Comparison of ENCODE assay signal across 21 mouse cellular contexts in the genomic region with DNA sequence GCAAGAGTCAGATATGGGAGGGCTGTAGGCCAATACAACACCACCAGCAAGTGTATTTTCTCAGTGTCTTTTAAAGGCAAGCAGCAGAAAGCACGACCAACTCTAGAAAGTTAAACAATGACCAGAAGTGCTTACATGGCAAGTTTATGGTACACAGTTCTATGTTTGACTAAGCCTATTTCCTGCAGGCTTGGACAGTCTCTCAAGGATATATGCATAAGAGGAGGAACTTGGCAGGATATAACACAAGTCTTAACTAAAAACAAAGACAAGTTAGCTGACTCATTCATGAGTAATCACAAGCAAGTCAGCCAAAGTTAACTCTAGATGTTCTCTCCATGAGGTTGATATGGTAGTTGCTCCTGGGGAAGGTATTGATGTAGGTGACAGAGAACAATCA.
DNase-seq lines count a peak whose midpoint lies in the region; ATAC-seq and TF ChIP-seq lines count a peak whose summit lies in the region.
"Had no signal": no experiment of that assay in that cellular context is flagged by ENCODE, and none has a peak within 500 bp of the region (broad histone marks: within the 10 kb centered on the region; RNA-seq: fewer than 3 reads in every experiment).

No protein-coding gene starts in this region.

- ATAC-seq in lung, embryonic 14.5 days (ENCODE audit: insufficient read depth), result no peak; the same call in 1 of the 2 replicates
- ATAC-seq in forebrain, embryonic 14.5 days, result no peak
- ATAC-seq: intestine, embryonic 15.5 days had no signal

- H3K27ac ChIP-seq in lung, embryonic 14.5 days (ENCODE audit: low read depth), result no peak overlapping the region
- H3K27ac ChIP-seq in forebrain, embryonic 14.5 days (ENCODE audit: low read depth, low read length), result no peak overlapping the region
- H3K27ac ChIP-seq: embryonic facial prominence, embryonic 13.5 days; heart, embryonic 13.5 days; hindbrain, embryonic 15.5 days; intestine, embryonic 15.5 days; liver, embryonic 14.5 days had no signal

- no peak overlapping the region for H3K4me2 ChIP-seq in lung, embryonic 14.5 days
- no peak overlapping the region for H3K4me2 ChIP-seq in forebrain, embryonic 14.5 days (ENCODE audit: low read length)
- H3K4me2 ChIP-seq: embryonic facial prominence, embryonic 13.5 days; heart, embryonic 13.5 days; hindbrain, embryonic 15.5 days; intestine, embryonic 15.5 days had no signal

- no peaks in the 10 kb centered on the region for H3K27me3 ChIP-seq in lung, embryonic 14.5 days (ENCODE audit: insufficient read depth, low read length)
- no peaks in the 10 kb centered on the region for H3K27me3 ChIP-seq in forebrain, embryonic 14.5 days (replicated peaks; ENCODE audit: control insufficient read depth, insufficient read depth, low read length)
- H3K27me3 ChIP-seq: CH12.LX; embryonic facial prominence, embryonic 13.5 days; heart, embryonic 13.5 days; hindbrain, embryonic 15.5 days; intestine, embryonic 15.5 days had no signal

- no peak overlapping the region for H3K4me3 ChIP-seq in lung, embryonic 14.5 days (ENCODE audit: low read depth, low read length)
- no peak overlapping the region for H3K4me3 ChIP-seq in forebrain, embryonic 14.5 days (ENCODE audit: low read depth, low read length)
- H3K4me3 ChIP-seq: embryonic facial prominence, embryonic 13.5 days; heart, embryonic 13.5 days; hindbrain, embryonic 15.5 days; intestine, embryonic 15.5 days; myocyte had no signal

- 38% methylated on average over 1 of the region's 1 CpGs for WGBS in lung, embryonic 14.5 days
- WGBS in forebrain, embryonic 14.5 days, result 81% methylated on average over 1 of the region's 1 CpGs

- H3K4me1 ChIP-seq in lung, embryonic 14.5 days (ENCODE audit: insufficient read depth), result no peaks in the 10 kb centered on the region
- no peaks in the 10 kb centered on the region for H3K4me1 ChIP-seq in forebrain, embryonic 14.5 days (ENCODE audit: control insufficient read depth, insufficient read depth, low read length)
- H3K4me1 ChIP-seq: embryonic facial prominence, embryonic 13.5 days; heart, embryonic 13.5 days; hindbrain, embryonic 15.5 days; intestine, embryonic 15.5 days had no signal

- no peaks in the 10 kb centered on the region for H3K9me3 ChIP-seq in lung, embryonic 14.5 days (ENCODE audit: low read depth, low read length)
- no peaks in the 10 kb centered on the region for H3K9me3 ChIP-seq in forebrain, embryonic 14.5 days (replicated peaks; ENCODE audit: control insufficient read depth, low read length)
- H3K9me3 ChIP-seq: embryonic facial prominence, embryonic 13.5 days; heart, embryonic 13.5 days; hindbrain, embryonic 15.5 days; intestine, embryonic 15.5 days had no signal

- H3K9ac ChIP-seq in lung, embryonic 14.5 days, result no peak overlapping the region
- H3K9ac ChIP-seq in forebrain, embryonic 14.5 days (ENCODE audit: low read length), result no peak overlapping the region
- H3K9ac ChIP-seq: embryonic facial prominence, embryonic 13.5 days; heart, embryonic 13.5 days; hindbrain, embryonic 15.5 days; intestine, embryonic 15.5 days; liver, embryonic 14.5 days had no signal

- peak; percentile 9 for DNase-seq in lung, embryonic 14.5 days
- DNase-seq in lung, postnatal 14 days, result no peak
- DNase-seq in 416B (ENCODE audit: low read depth) (peak; percentile 49), NIH3T3 (ENCODE audit: low read depth) (peak; percentile 9)
- DNase-seq in lung, postnatal 36 days, result peak; percentile 20
- no peak for DNase-seq in forebrain, embryonic 14.5 days (ENCODE audit: low spot score)
- DNase-seq in cerebellum, adult 9-10 months, result no peak
- DNase-seq in cerebellum, adult 8-10 months, result no peak
- DNase-seq: adrenal gland, adult 2 months; cerebellum, postnatal 14 days; heart, adult 18-20 months; layer of hippocampus, postnatal 36 days; midbrain, embryonic 14.5 days; thymus, adult 2 months had no signal

- TF ChIP-seq CTCF in lung, embryonic 14.5 days (IDR thresholded peaks at IDR 0.05; ENCODE audit: low read depth), result no peak

- H3K36me3 ChIP-seq in lung, embryonic 14.5 days (ENCODE audit: insufficient read depth), result no peaks in the 10 kb centered on the region
- no peaks in the 10 kb centered on the region for H3K36me3 ChIP-seq in forebrain, embryonic 14.5 days (ENCODE audit: control insufficient read depth, insufficient read depth, low read length)
- H3K36me3 ChIP-seq: embryonic facial prominence, embryonic 13.5 days; heart, embryonic 13.5 days; hindbrain, embryonic 15.5 days; intestine, embryonic 15.5 days had no signal

Comparison
In these comparisons a context has a peak if more than half of its experiments do, and no peak if none do; other contexts are left out.
1. DNase-seq: peak in lung, embryonic 14.5 days (single experiment), 416B (single experiment), NIH3T3 (single experiment) and lung, postnatal 36 days (single experiment); none in lung, postnatal 14 days (single experiment), forebrain, embryonic 14.5 days (single experiment), cerebellum, adult 9-10 months (single experiment) and cerebellum, adult 8-10 months (single experiment).